In genomic region chr19:7057722-7058207, GRCm38 (mm10) we compare ENCODE assay signal across 8 mouse cellular contexts. TPM values are rescaled to one million over a fixed set of nuclear protein-coding genes. Genes with fewer than 3 reads are reported as not detected.
DNase-seq lines count a peak whose midpoint lies in the region; ATAC-seq and TF ChIP-seq lines count a peak whose summit lies in the region.

No protein-coding gene starts in this region.

- H3K4me2 ChIP-seq in heart, embryonic 13.5 days = peak overlapping the region; percentile 100
- peak overlapping the region; percentile 99 for H3K4me2 ChIP-seq in kidney, postnatal 0 days (ENCODE audit: low read length)
- peak overlapping the region; percentile 100 for H3K4me2 ChIP-seq in liver, embryonic 11.5 days
- H3K4me2 ChIP-seq in stomach, embryonic 14.5 days (replicated peaks; ENCODE audit: low read depth, low read length) = peak overlapping the region; percentile 100

- no peak for TF ChIP-seq POLR2A in brain, embryonic 14.5 days (IDR thresholded peaks at IDR 0.05; ENCODE audit: borderline replicate concordance, extremely low read depth, insufficient read depth, insufficient read length, poor library complexity, severe bottlenecking)

- H3K27ac ChIP-seq in heart, embryonic 13.5 days (replicated peaks) = peak overlapping the region; percentile 87
- H3K27ac ChIP-seq in kidney, postnatal 0 days = peak overlapping the region; percentile 65
- no peak overlapping the region; the same call in 1 of the 2 replicates for H3K27ac ChIP-seq in liver, embryonic 11.5 days (ENCODE audit: low read depth, low read length)
- no peak overlapping the region for H3K27ac ChIP-seq in stomach, embryonic 14.5 days (ENCODE audit: low read length)

- peak overlapping the region; percentile 84 for H3K9ac ChIP-seq in heart, embryonic 13.5 days
- H3K9ac ChIP-seq in kidney, postnatal 0 days (ENCODE audit: low read depth, low read length) = no peak overlapping the region
- H3K9ac ChIP-seq in liver, embryonic 11.5 days (ENCODE audit: low read depth, low read length) = peak overlapping the region; percentile 79
- no peak overlapping the region for H3K9ac ChIP-seq in stomach, embryonic 14.5 days (replicated peaks; ENCODE audit: low read depth, low read length)

- TF ChIP-seq CTCF in brain, embryonic 14.5 days (IDR thresholded peaks at IDR 0.05; ENCODE audit: borderline replicate concordance, extremely low read depth, insufficient read depth, insufficient read length) = peak; percentile 52; the same call in 1 of the 2 replicates
- TF ChIP-seq CTCF in kidney, postnatal 0 days (IDR thresholded peaks at IDR 0.05; ENCODE audit: low read depth) = peak; percentile 66

- DNase-seq in brain, embryonic 14.5 days (ENCODE audit: low read depth) = peak; percentile 86
- DNase-seq in kidney, postnatal 0 days (ENCODE audit: low spot score) = peak; percentile 93
- DNase-seq in liver, embryonic 11.5 days (ENCODE audit: low spot score) = peak; percentile 82

- no peaks in the 10 kb centered on the region for H3K36me3 ChIP-seq in heart, embryonic 13.5 days
- H3K36me3 ChIP-seq in kidney, postnatal 0 days (ENCODE audit: insufficient read depth, low read length) = no peaks in the 10 kb centered on the region
- H3K36me3 ChIP-seq in liver, embryonic 11.5 days (ENCODE audit: control insufficient read depth, insufficient read depth, low read length) = no peaks in the 10 kb centered on the region
- H3K36me3 ChIP-seq in stomach, embryonic 14.5 days (ENCODE audit: control insufficient read depth, insufficient read depth, low read length) = no peaks in the 10 kb centered on the region

- peaks cover 38% of the 10 kb centered on the region for H3K4me1 ChIP-seq in heart, embryonic 13.5 days
- peaks cover 15% of the 10 kb centered on the region; the same call in 1 of the 2 replicates for H3K4me1 ChIP-seq in kidney, postnatal 0 days (replicated peaks; ENCODE audit: insufficient read depth, low read length)
- H3K4me1 ChIP-seq in liver, embryonic 11.5 days (replicated peaks; ENCODE audit: control insufficient read depth, insufficient read depth, low read length) = peaks cover 18% of the 10 kb centered on the region
- H3K4me1 ChIP-seq in stomach, embryonic 14.5 days (ENCODE audit: control insufficient read depth, insufficient read depth, low read length) = peaks cover 10% of the 10 kb centered on the region

- under 1% methylated on average over 15 of the region's 15 CpGs for WGBS in heart, embryonic 13.5 days
- 1% methylated on average over 15 of the region's 15 CpGs for WGBS in kidney, postnatal 0 days
- WGBS in liver, embryonic 11.5 days = 1% methylated on average over 15 of the region's 15 CpGs
- 0% methylated on average over 15 of the region's 15 CpGs for WGBS in stomach, embryonic 14.5 days

- H3K9me3 ChIP-seq in heart, embryonic 13.5 days = no peaks in the 10 kb centered on the region
- no peaks in the 10 kb centered on the region for H3K9me3 ChIP-seq in kidney, postnatal 0 days (replicated peaks; ENCODE audit: low read length)
- H3K9me3 ChIP-seq in liver, embryonic 11.5 days (ENCODE audit: control insufficient read depth, low read length) = no peaks in the 10 kb centered on the region
- no peaks in the 10 kb centered on the region for H3K9me3 ChIP-seq in stomach, embryonic 14.5 days (ENCODE audit: control insufficient read depth, low read depth, low read length)

- peak; percentile 53 for ATAC-seq in CD4-positive, CD25-positive, alpha-beta regulatory T cell, adult 4 months
- ATAC-seq in erythroid progenitor cell, adult 5-6 weeks (replicated peaks; ENCODE audit: low FRiP score, poor library complexity, severe bottlenecking) = peak; percentile 80
- peak; percentile 51; the same call in 1 of the 2 replicates for ATAC-seq in heart, embryonic 13.5 days (ENCODE audit: extremely low read depth, insufficient number of reproducible peaks, low FRiP score, low TSS enrichment)
- peak; percentile 85 for ATAC-seq in kidney, postnatal 0 days (replicated peaks; ENCODE audit: low FRiP score, low read depth)
- ATAC-seq in liver, embryonic 11.5 days (replicated peaks; ENCODE audit: low FRiP score) = peak; percentile 80
- peak; percentile 85 for ATAC-seq in monocyte, adult 5-6 weeks (replicated peaks; ENCODE audit: insufficient number of reproducible peaks, low FRiP score, low TSS enrichment, poor library complexity, severe bottlenecking)
- ATAC-seq in stomach, embryonic 14.5 days (ENCODE audit: insufficient number of reproducible peaks, insufficient read depth, low FRiP score, low read depth) = peak; percentile 79

- no peaks in the 10 kb centered on the region for H3K27me3 ChIP-seq in heart, embryonic 13.5 days (replicated peaks)
- H3K27me3 ChIP-seq in kidney, postnatal 0 days (ENCODE audit: insufficient read depth, low read length) = no peaks in the 10 kb centered on the region
- peaks cover 2% of the 10 kb centered on the region; the same call in 1 of the 2 replicates for H3K27me3 ChIP-seq in liver, embryonic 11.5 days (replicated peaks; ENCODE audit: control insufficient read depth, insufficient read depth, low read length)
- no peaks in the 10 kb centered on the region for H3K27me3 ChIP-seq in stomach, embryonic 14.5 days (ENCODE audit: control insufficient read depth, insufficient read depth, low read length)

- H3K4me3 ChIP-seq in heart, embryonic 13.5 days = peak overlapping the region; percentile 76
- peak overlapping the region; percentile 60 for H3K4me3 ChIP-seq in kidney, postnatal 0 days (replicated peaks; ENCODE audit: low read depth, low read length)
- peak overlapping the region; percentile 79 for H3K4me3 ChIP-seq in liver, embryonic 11.5 days (ENCODE audit: low read depth, low read length)
- H3K4me3 ChIP-seq in stomach, embryonic 14.5 days (ENCODE audit: low read depth, low read length) = peak overlapping the region; percentile 71

RNA-seq across cellular contexts. Expression of gene Macrod1, which starts 1.2 kb away (rescaled TPM):
- polyA plus RNA-seq in CD4-positive, CD25-positive, alpha-beta regulatory T cell, adult 4 months (2017; shearing (Covaris generic)) = 1 to 10 TPM in 1 of 2 experiments, not detected in 1; 2.3 TPM
- 5.7 and 8.2 TPM in 2 replicates for polyA plus RNA-seq in brain, embryonic 14.5 days (2012; rRNA removed)
- not detected in 2 replicates for total RNA-seq in erythroid progenitor cell, adult 5-6 weeks (2015; ENCODE audit: low replicate concordance)
- 0.53 and 1.2 TPM in 2 replicates for total RNA-seq in erythroid progenitor cell, adult 5-6 weeks (2017; ENCODE audit: low replicate concordance)
- polyA plus RNA-seq in heart, embryonic 13.5 days (2015; fragmentation: Nextera tagmentation; extraction: Ambion mirVana) = 32.0 and 32.9 TPM in 2 replicates
- 28.0 and 35.5 TPM in 2 replicates for polyA plus RNA-seq in kidney, postnatal 0 days (2015; fragmentation: Nextera tagmentation; extraction: Ambion mirVana)
- polyA plus RNA-seq in liver, embryonic 11.5 days (2014; fragmentation: Nextera tagmentation; extraction: Ambion mirVana) = 5.9 and 6.7 TPM in 2 replicates
- total RNA-seq in monocyte, adult 5-6 weeks (2017) = 0.32 to 1.8 TPM in 2 of 3 replicates, not detected in the other
- polyA plus RNA-seq in stomach, embryonic 14.5 days (2014; fragmentation: Nextera tagmentation; extraction: Ambion mirVana) = 7.7 and 8.3 TPM in 2 replicates

RNA-seq across cellular contexts. Expression of gene Stip1, which starts 18.0 kb away (rescaled TPM):
- 100 to 1,000 TPM; 117 to 119 TPM for polyA plus RNA-seq in CD4-positive, CD25-positive, alpha-beta regulatory T cell, adult 4 months (2017; shearing (Covaris generic))
- polyA plus RNA-seq in brain, embryonic 14.5 days (2012; rRNA removed) = 151 and 158 TPM in 2 replicates
- 59.5 and 78.6 TPM in 2 replicates for total RNA-seq in erythroid progenitor cell, adult 5-6 weeks (2015; ENCODE audit: low replicate concordance)
- 48.1 and 60.8 TPM in 2 replicates for total RNA-seq in erythroid progenitor cell, adult 5-6 weeks (2017; ENCODE audit: low replicate concordance)
- 207 and 228 TPM in 2 replicates for polyA plus RNA-seq in heart, embryonic 13.5 days (2015; fragmentation: Nextera tagmentation; extraction: Ambion mirVana)
- polyA plus RNA-seq in kidney, postnatal 0 days (2015; fragmentation: Nextera tagmentation; extraction: Ambion mirVana) = 131 and 149 TPM in 2 replicates
- polyA plus RNA-seq in liver, embryonic 11.5 days (2014; fragmentation: Nextera tagmentation; extraction: Ambion mirVana) = 356 and 387 TPM in 2 replicates
- 86.9 to 106 TPM (median 100 TPM) in 3 replicates for total RNA-seq in monocyte, adult 5-6 weeks (2017)
- 201 and 210 TPM in 2 replicates for polyA plus RNA-seq in stomach, embryonic 14.5 days (2014; fragmentation: Nextera tagmentation; extraction: Ambion mirVana)

RNA-seq across cellular contexts. Expression of gene Fermt3, which starts 38.5 kb away (rescaled TPM):
- polyA plus RNA-seq in CD4-positive, CD25-positive, alpha-beta regulatory T cell, adult 4 months (2017; shearing (Covaris generic)) = 100 to 1,000 TPM; 272 to 479 TPM
- 4.8 and 5.3 TPM in 2 replicates for polyA plus RNA-seq in brain, embryonic 14.5 days (2012; rRNA removed)
- total RNA-seq in erythroid progenitor cell, adult 5-6 weeks (2015; ENCODE audit: low replicate concordance) = 30.6 and 38.6 TPM in 2 replicates
- total RNA-seq in erythroid progenitor cell, adult 5-6 weeks (2017; ENCODE audit: low replicate concordance) = 63.9 and 69.1 TPM in 2 replicates
- polyA plus RNA-seq in heart, embryonic 13.5 days (2015; fragmentation: Nextera tagmentation; extraction: Ambion mirVana) = 7.6 and 8.1 TPM in 2 replicates
- 3.5 and 4.3 TPM in 2 replicates for polyA plus RNA-seq in kidney, postnatal 0 days (2015; fragmentation: Nextera tagmentation; extraction: Ambion mirVana)
- polyA plus RNA-seq in liver, embryonic 11.5 days (2014; fragmentation: Nextera tagmentation; extraction: Ambion mirVana) = 155 and 170 TPM in 2 replicates
- 265 to 357 TPM (median 285 TPM) in 3 replicates for total RNA-seq in monocyte, adult 5-6 weeks (2017)
- 8.2 and 8.3 TPM in 2 replicates for polyA plus RNA-seq in stomach, embryonic 14.5 days (2014; fragmentation: Nextera tagmentation; extraction: Ambion mirVana)

RNA-seq across cellular contexts. Expression of gene Flrt1, which starts 47.8 kb away (rescaled TPM):
- under 1 TPM in 1 of 2 experiments, not detected in 1; 0.22 TPM for polyA plus RNA-seq in CD4-positive, CD25-positive, alpha-beta regulatory T cell, adult 4 months (2017; shearing (Covaris generic))
- 2.5 and 4.3 TPM in 2 replicates for polyA plus RNA-seq in brain, embryonic 14.5 days (2012; rRNA removed)
- not detected in 2 replicates for total RNA-seq in erythroid progenitor cell, adult 5-6 weeks (2015; ENCODE audit: low replicate concordance)
- not detected in 2 replicates for total RNA-seq in erythroid progenitor cell, adult 5-6 weeks (2017; ENCODE audit: low replicate concordance)
- polyA plus RNA-seq in heart, embryonic 13.5 days (2015; fragmentation: Nextera tagmentation; extraction: Ambion mirVana) = 1.1 and 1.4 TPM in 2 replicates
- 4.8 and 5.1 TPM in 2 replicates for polyA plus RNA-seq in kidney, postnatal 0 days (2015; fragmentation: Nextera tagmentation; extraction: Ambion mirVana)
- 0.60 and 0.64 TPM in 2 replicates for polyA plus RNA-seq in liver, embryonic 11.5 days (2014; fragmentation: Nextera tagmentation; extraction: Ambion mirVana)
- 0.10 TPM in 1 of 3 replicates, not detected in the others for total RNA-seq in monocyte, adult 5-6 weeks (2017)
- 7.4 and 9.2 TPM in 2 replicates for polyA plus RNA-seq in stomach, embryonic 14.5 days (2014; fragmentation: Nextera tagmentation; extraction: Ambion mirVana)

Comparison
In these comparisons a context has a peak if more than half of its experiments do, and no peak if none do; other contexts are left out.
1. H3K27ac ChIP-seq: peak in heart, embryonic 13.5 days (single experiment) and kidney, postnatal 0 days (single experiment); none in liver, embryonic 11.5 days (single experiment) and stomach, embryonic 14.5 days (single experiment).
2. H3K9ac ChIP-seq: peak in heart, embryonic 13.5 days (single experiment) and liver, embryonic 11.5 days (single experiment); none in kidney, postnatal 0 days (single experiment) and stomach, embryonic 14.5 days (single experiment).
3. RNA of gene Fermt3, which starts 38.5 kb away (polyA plus RNA-seq): 272 to 479 TPM in CD4-positive, CD25-positive, alpha-beta regulatory T cell, adult 4 months and 155 to 170 TPM in liver, embryonic 11.5 days; 8.2 to 8.3 TPM in stomach, embryonic 14.5 days, 7.6 to 8.1 TPM in heart, embryonic 13.5 days, 4.8 to 5.3 TPM in brain, embryonic 14.5 days and 3.5 to 4.3 TPM in kidney, postnatal 0 days; every median in the first group is over 10 times any median in the second.
4. Peak in every context shown above with its lines, with median percentiles within 50 percentile points of each other: ATAC-seq, DNase-seq, H3K4me2 ChIP-seq and H3K4me3 ChIP-seq.